Comparison of ENCODE assay signal across 13 mouse cellular contexts in genomic region chr19:44332326-44332725, GRCm38 (mm10). TPM values are rescaled to one million over a fixed set of nuclear protein-coding genes. Genes with fewer than 3 reads are reported as not detected.
A peak's percentile ranks its signal among the peaks of the same experiment; 100 is the strongest.
DNase-seq lines count a peak whose midpoint lies in the region; ATAC-seq and TF ChIP-seq lines count a peak whose summit lies in the region.
"Had no signal": no experiment of that assay in that cellular context is flagged by ENCODE, and none has a peak within 500 bp of the region (broad histone marks: within the 10 kb centered on the region; RNA-seq: fewer than 3 reads in every experiment).

No protein-coding gene starts in this region.

- TF ChIP-seq EP300 in lung, postnatal 0 days (IDR thresholded peaks at IDR 0.05): no peak

- H3K27me3 ChIP-seq in forebrain, embryonic 16.5 days (replicated peaks; ENCODE audit: control insufficient read depth, insufficient read depth, low read length): no peaks in the 10 kb centered on the region
- no peaks in the 10 kb centered on the region for H3K27me3 ChIP-seq in lung, postnatal 0 days (replicated peaks; ENCODE audit: insufficient read depth, low read length)
- H3K27me3 ChIP-seq: liver, embryonic 15.5 days; midbrain, embryonic 15.5 days; neural tube, embryonic 13.5 days had no signal

- H3K9ac ChIP-seq in forebrain, embryonic 16.5 days (replicated peaks; ENCODE audit: low read depth, low read length): no peak overlapping the region
- H3K9ac ChIP-seq in lung, postnatal 0 days (replicated peaks; ENCODE audit: low read depth): no peak overlapping the region
- H3K9ac ChIP-seq: forebrain, postnatal 0 days; liver, embryonic 15.5 days; midbrain, embryonic 15.5 days; neural tube, embryonic 13.5 days had no signal

- peak; percentile 49 for DNase-seq in layer of hippocampus, adult 11-12 months (ENCODE audit: low spot score)
- no peak for DNase-seq in layer of hippocampus, postnatal 25 days (ENCODE audit: extremely low spot score in 1 of 2, low spot score in 1 of 2)
- peak; percentile 17 to 34 for DNase-seq in B cell, adult 2 months
- DNase-seq in NIH3T3 (ENCODE audit: low read depth): peak; percentile 54
- peak; percentile 61 to 75 for DNase-seq in left cerebral cortex, postnatal 36 days (ENCODE audit: low spot score in 2 of 2)
- no peak for DNase-seq in kidney, adult 8-10 months
- DNase-seq in lung, postnatal 0 days (ENCODE audit: low spot score): no peak

- no peak overlapping the region for H3K27ac ChIP-seq in forebrain, embryonic 16.5 days (ENCODE audit: low read length)
- no peak overlapping the region for H3K27ac ChIP-seq in lung, postnatal 0 days (ENCODE audit: low read length)
- H3K27ac ChIP-seq: liver, embryonic 15.5 days; midbrain, embryonic 15.5 days; neural tube, embryonic 13.5 days had no signal

- no peak overlapping the region for H3K4me3 ChIP-seq in forebrain, embryonic 16.5 days (replicated peaks; ENCODE audit: low read length)
- H3K4me3 ChIP-seq in lung, postnatal 0 days (ENCODE audit: low read depth, low read length): no peak overlapping the region
- H3K4me3 ChIP-seq: liver, embryonic 15.5 days; midbrain, embryonic 15.5 days; neural tube, embryonic 13.5 days had no signal

- no peak for ATAC-seq in forebrain, embryonic 16.5 days
- ATAC-seq in lung, postnatal 0 days: no peak
- ATAC-seq: midbrain, embryonic 15.5 days had no signal

- H3K9me3 ChIP-seq in forebrain, embryonic 16.5 days (ENCODE audit: control insufficient read depth, low read length): no peaks in the 10 kb centered on the region
- no peaks in the 10 kb centered on the region for H3K9me3 ChIP-seq in lung, postnatal 0 days (ENCODE audit: low read length)
- H3K9me3 ChIP-seq: liver, embryonic 15.5 days; midbrain, embryonic 15.5 days had no signal

- intact Hi-C loops in left cerebral cortex, postnatal 36 days (cut with DNase I): loop anchor here (1.0 to 2.0 kb wide), 2 partner anchors 17 to 30 kb away; no protein-coding TSS in a partner anchor

- TF ChIP-seq CTCF in lung, postnatal 0 days (IDR thresholded peaks at IDR 0.05): no peak

- H3K4me2 ChIP-seq in forebrain, embryonic 16.5 days (ENCODE audit: low read length): no peak overlapping the region
- no peak overlapping the region for H3K4me2 ChIP-seq in lung, postnatal 0 days (replicated peaks; ENCODE audit: low read depth, low read length)
- H3K4me2 ChIP-seq: liver, embryonic 15.5 days; midbrain, embryonic 15.5 days; neural tube, embryonic 13.5 days had no signal

- 78% methylated on average over 8 of the region's 8 CpGs for WGBS in forebrain, embryonic 16.5 days
- 76% methylated on average over 8 of the region's 8 CpGs for WGBS in lung, postnatal 0 days

- H3K36me3 ChIP-seq in forebrain, embryonic 16.5 days (ENCODE audit: control insufficient read depth, insufficient read depth): no peaks in the 10 kb centered on the region
- H3K36me3 ChIP-seq in lung, postnatal 0 days (ENCODE audit: insufficient read depth, low read length): no peaks in the 10 kb centered on the region
- H3K36me3 ChIP-seq: liver, embryonic 15.5 days; midbrain, embryonic 15.5 days; neural tube, embryonic 13.5 days had no signal

- H3K4me1 ChIP-seq in forebrain, embryonic 16.5 days (replicated peaks; ENCODE audit: control insufficient read depth, insufficient read depth, low read length): 0 out of 2 replicates have a peak, but pooled peaks cover 7% of the 10 kb centered on the region
- no peaks in the 10 kb centered on the region for H3K4me1 ChIP-seq in lung, postnatal 0 days (ENCODE audit: insufficient read depth, low read depth, low read length)
- H3K4me1 ChIP-seq: liver, embryonic 15.5 days; midbrain, embryonic 15.5 days; neural tube, embryonic 13.5 days had no signal

RNA-seq across cellular contexts. Expression of gene Scd4, which starts 0.6 kb away (rescaled TPM):
- total RNA-seq in layer of hippocampus, postnatal 25 days (2021): 1 to 10 TPM; 2.8 to 2.9 TPM
- 1 to 10 TPM; 2.2 to 3.1 TPM for total RNA-seq in left cerebral cortex, postnatal 36 days (2021)
- polyA plus RNA-seq in forebrain, embryonic 16.5 days (2015; fragmentation: Nextera tagmentation; extraction: Ambion mirVana): 0.07 and 0.16 TPM in 2 replicates
- 0.53 and 0.60 TPM in 2 replicates for polyA plus RNA-seq in lung, postnatal 0 days (2015; fragmentation: Nextera tagmentation; extraction: Ambion mirVana)
- polyA plus RNA-seq: limb, embryonic 11.5 days; liver, embryonic 15.5 days had no signal

RNA-seq across cellular contexts. Expression of gene Scd2, which starts 38.9 kb away (rescaled TPM):
- 100 to 1,000 TPM; 642 to 712 TPM for total RNA-seq in layer of hippocampus, postnatal 25 days (2021)
- total RNA-seq in left cerebral cortex, postnatal 36 days (2021): 100 to 1,000 TPM; 590 to 647 TPM
- polyA plus RNA-seq in forebrain, embryonic 16.5 days (2015; fragmentation: Nextera tagmentation; extraction: Ambion mirVana): 290 and 318 TPM in 2 replicates
- polyA plus RNA-seq in lung, postnatal 0 days (2015; fragmentation: Nextera tagmentation; extraction: Ambion mirVana): 99.3 and 118 TPM in 2 replicates

Comparison
In these comparisons a context has a peak if more than half of its experiments do, and no peak if none do; other contexts are left out.
1. DNase-seq: peak in layer of hippocampus, adult 11-12 months (single experiment), B cell, adult 2 months (2 of 2), NIH3T3 (single experiment) and left cerebral cortex, postnatal 36 days (2 of 2); none in layer of hippocampus, postnatal 25 days (0 of 2), kidney, adult 8-10 months (0 of 2) and lung, postnatal 0 days (single experiment).